Mouse (Mus musculus): ENCODE measurements around the gene Dhx15. TPM values are rescaled to one million over a fixed set of nuclear protein-coding genes. Genes with fewer than 3 reads are reported as not detected.

Gene Dhx15
- polyA plus RNA-seq, 1 experiment from 2014 or later, result 58.5 TPM

DNA sequence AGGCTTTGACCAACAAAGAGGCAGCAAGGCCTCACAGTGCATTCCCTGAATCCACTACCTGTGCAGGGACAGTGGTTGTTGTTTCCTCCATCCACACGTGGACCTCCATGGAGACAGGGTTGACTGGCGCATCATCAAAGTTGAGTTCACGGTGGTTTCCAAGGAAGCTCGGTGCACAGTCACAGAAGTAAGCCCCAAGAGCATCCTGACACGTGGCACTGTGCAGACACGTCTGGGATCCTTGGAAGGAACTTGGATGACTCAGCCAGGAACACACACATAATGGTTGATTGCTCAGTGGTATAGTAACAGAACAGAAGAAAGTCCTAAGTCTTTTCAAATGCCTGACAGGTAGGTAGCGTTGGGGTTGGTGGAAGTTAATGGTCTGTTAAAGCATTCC lies 40.2 kb upstream of the Dhx15 start:
- Histone ChIP-seq H3K9ac (ENCODE audit: low read depth, low read length) (no peak overlapping the region), H3K9me3 (replicated peaks; ENCODE audit: control insufficient read depth, low read length) (no peaks in the 10 kb centered on the region), H3K36me3 (ENCODE audit: control insufficient read depth, insufficient read depth, low read length) (no peaks in the 10 kb centered on the region), H3K4me1 (ENCODE audit: control insufficient read depth, insufficient read depth, low read length) (no peaks in the 10 kb centered on the region), H3K27me3 (ENCODE audit: control insufficient read depth, insufficient read depth, low read length) (no peaks in the 10 kb centered on the region), H3K27ac (ENCODE audit: low read depth, low read length) (no peak overlapping the region), H3K4me3 (ENCODE audit: low read depth, low read length) (no peak overlapping the region), H3K4me2 (no peak overlapping the region)
- no peak for ATAC-seq (replicated peaks; ENCODE audit: insufficient number of reproducible peaks, low FRiP score, low TSS enrichment)
- 83% methylated on average over 7 of the region's 7 CpGs for WGBS (ENCODE audit: insufficient replicate concordance)

DNA sequence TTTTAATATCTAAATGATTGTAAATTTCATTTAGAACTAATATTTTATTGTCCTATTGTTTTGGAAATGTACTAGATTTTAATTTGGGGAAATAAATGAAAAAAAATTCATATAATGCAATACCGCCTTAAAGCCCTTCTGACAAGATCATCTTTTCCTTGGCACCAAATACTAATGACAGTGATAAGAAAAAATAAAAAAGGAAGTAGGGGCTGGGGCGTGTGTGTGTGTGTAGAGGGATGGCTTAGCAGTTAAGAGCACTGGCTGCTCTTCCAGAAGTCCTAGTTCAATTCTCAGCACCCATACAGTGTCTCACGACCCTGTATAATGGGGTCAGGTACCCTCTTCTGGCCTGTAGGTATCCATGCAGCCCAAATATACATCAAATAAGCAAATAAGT lies 36.4 kb upstream of the Dhx15 start:
- Histone ChIP-seq H3K4me3 (ENCODE audit: low read depth, low read length) (no peak overlapping the region), H3K9ac (ENCODE audit: low read depth, low read length) (no peak overlapping the region), H3K4me2 (no peak overlapping the region), H3K9me3 (replicated peaks; ENCODE audit: control insufficient read depth, low read length) (no peaks in the 10 kb centered on the region), H3K27ac (ENCODE audit: low read depth, low read length) (no peak overlapping the region), H3K4me1 (ENCODE audit: control insufficient read depth, insufficient read depth, low read length) (no peaks in the 10 kb centered on the region), H3K36me3 (ENCODE audit: control insufficient read depth, insufficient read depth, low read length) (no peaks in the 10 kb centered on the region), H3K27me3 (ENCODE audit: control insufficient read depth, insufficient read depth, low read length) (no peaks in the 10 kb centered on the region)
- 70% methylated on average over 3 of the region's 3 CpGs for WGBS (ENCODE audit: insufficient replicate concordance)
- no peak for ATAC-seq (replicated peaks; ENCODE audit: insufficient number of reproducible peaks, low FRiP score, low TSS enrichment)

DNA sequence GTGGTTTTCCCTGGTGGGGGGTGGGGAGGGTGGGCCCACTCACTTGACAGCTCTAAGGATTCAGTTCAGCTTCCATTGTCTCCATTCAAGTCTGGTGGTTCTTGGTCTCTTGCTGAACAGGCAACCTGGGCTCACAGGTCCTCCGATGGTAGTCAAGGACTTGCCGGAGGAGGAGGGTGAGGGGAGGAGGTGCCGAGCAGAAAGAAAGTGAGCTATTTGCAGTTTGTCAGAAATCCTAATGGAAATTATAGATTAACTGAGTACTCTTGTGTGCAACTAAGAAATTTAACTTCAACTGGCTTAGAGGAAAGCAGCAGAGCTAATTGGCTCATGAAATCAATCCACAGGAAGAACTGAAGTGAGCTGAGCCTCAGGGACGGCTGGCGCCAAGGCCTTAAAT lies 31.3 kb upstream of the Dhx15 start:
- ATAC-seq (replicated peaks; ENCODE audit: insufficient number of reproducible peaks, low FRiP score, low TSS enrichment), result no peak
- Histone ChIP-seq H3K9ac (ENCODE audit: low read depth, low read length) (no peak overlapping the region), H3K4me1 (ENCODE audit: control insufficient read depth, insufficient read depth, low read length) (peaks cover 17% of the 10 kb centered on the region), H3K27me3 (ENCODE audit: control insufficient read depth, insufficient read depth, low read length) (no peaks in the 10 kb centered on the region), H3K4me3 (ENCODE audit: low read depth, low read length) (no peak overlapping the region), H3K27ac (ENCODE audit: low read depth, low read length) (no peak overlapping the region), H3K36me3 (ENCODE audit: control insufficient read depth, insufficient read depth, low read length) (no peaks in the 10 kb centered on the region), H3K9me3 (replicated peaks; ENCODE audit: control insufficient read depth, low read length) (no peaks in the 10 kb centered on the region), H3K4me2 (no peak overlapping the region)
- WGBS (ENCODE audit: insufficient replicate concordance), result 85% methylated on average over 5 of the region's 5 CpGs

DNA sequence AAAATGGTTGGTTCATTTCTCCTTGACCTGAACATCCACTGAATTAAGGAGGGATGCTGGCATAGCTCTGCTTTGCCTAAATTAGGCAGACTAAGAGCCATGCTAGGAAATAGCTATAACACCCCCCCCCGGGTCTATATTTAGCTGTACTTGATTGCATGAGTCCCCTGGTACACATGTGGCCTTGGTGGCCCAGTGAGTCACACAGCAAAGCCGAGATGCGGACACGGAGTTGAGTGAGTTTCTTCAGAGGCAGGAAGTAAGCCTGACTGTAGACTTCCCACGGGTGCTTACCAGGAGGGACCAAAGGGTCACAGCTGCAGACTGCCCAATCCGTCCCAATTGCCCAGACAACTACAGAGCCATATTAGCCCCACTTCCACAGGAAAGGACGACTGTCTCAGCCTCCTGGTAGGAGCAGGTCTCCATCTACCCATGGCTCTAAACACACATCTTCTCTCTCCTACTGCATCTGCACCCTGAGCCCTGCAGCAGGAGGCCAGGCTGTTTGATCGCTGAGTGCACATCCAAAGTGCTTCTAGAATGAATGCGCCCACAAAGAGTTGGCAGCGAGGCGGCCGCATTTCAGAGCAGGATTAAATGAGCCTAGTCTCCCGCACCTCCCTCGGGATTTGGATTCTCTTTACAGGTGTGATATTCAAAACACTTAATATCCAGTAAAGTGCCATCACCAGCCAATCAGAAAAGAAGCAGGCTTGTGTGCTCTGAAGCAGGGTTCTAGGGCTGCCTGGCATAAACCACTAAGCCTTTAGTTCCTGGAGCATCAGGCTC lies 29.9 kb upstream of the Dhx15 start:
- no peaks in the 10 kb centered on the region for H3K27me3 ChIP-seq (ENCODE audit: control insufficient read depth, insufficient read depth, low read length)
- no peak overlapping the region for H3K4me3 ChIP-seq (ENCODE audit: low read depth, low read length)
- peaks cover 17% of the 10 kb centered on the region for H3K4me1 ChIP-seq (ENCODE audit: control insufficient read depth, insufficient read depth, low read length)
- no peak overlapping the region; the same call in 1 of the 2 replicates for H3K27ac ChIP-seq (ENCODE audit: low read depth, low read length)
- no peak overlapping the region for H3K4me2 ChIP-seq
- no peaks in the 10 kb centered on the region for H3K9me3 ChIP-seq (replicated peaks; ENCODE audit: control insufficient read depth, low read length)
- WGBS (ENCODE audit: insufficient replicate concordance), result 54% methylated on average over 14 of the region's 14 CpGs
- ATAC-seq (replicated peaks; ENCODE audit: insufficient number of reproducible peaks, low FRiP score, low TSS enrichment), result no peak; the same call in 1 of the 2 replicates
- no peaks in the 10 kb centered on the region for H3K36me3 ChIP-seq (ENCODE audit: control insufficient read depth, insufficient read depth, low read length)
- no peak overlapping the region for H3K9ac ChIP-seq (ENCODE audit: low read depth, low read length)

DNA sequence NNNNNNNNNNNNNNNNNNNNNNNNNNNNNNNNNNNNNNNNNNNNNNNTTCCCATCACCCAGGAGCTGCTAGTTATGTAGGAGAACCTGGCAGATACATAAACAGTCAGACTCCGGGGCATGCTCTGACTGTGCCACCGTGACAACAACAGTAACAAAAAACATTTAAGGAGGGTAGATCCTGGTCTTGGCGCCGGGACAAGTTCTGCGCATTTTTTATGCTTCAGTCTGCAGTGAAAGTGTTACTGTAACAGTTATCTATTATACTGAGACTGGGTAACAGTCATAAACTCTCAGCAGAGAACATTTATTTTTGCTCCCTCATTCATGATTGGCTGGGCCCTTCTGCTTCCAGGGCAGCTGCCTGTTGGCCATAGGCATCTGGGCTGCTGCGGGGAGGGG lies 27.9 kb upstream of the Dhx15 start:
- no peak for ATAC-seq (replicated peaks; ENCODE audit: insufficient number of reproducible peaks, low FRiP score, low TSS enrichment)
- H3K4me3 ChIP-seq (ENCODE audit: low read depth, low read length), result no peak overlapping the region
- 63% methylated on average over 6 of the region's 6 CpGs for WGBS (ENCODE audit: insufficient replicate concordance)
- H3K9ac ChIP-seq (ENCODE audit: low read depth, low read length), result no peak overlapping the region
- H3K4me2 ChIP-seq, result peak overlapping the region; percentile 27
- H3K4me1 ChIP-seq (ENCODE audit: control insufficient read depth, insufficient read depth, low read length), result peaks cover 19% of the 10 kb centered on the region
- no peak overlapping the region for H3K27ac ChIP-seq (ENCODE audit: low read depth, low read length)
- H3K9me3 ChIP-seq (replicated peaks; ENCODE audit: control insufficient read depth, low read length), result no peaks in the 10 kb centered on the region
- H3K27me3 ChIP-seq (ENCODE audit: control insufficient read depth, insufficient read depth, low read length), result no peaks in the 10 kb centered on the region
- H3K36me3 ChIP-seq (ENCODE audit: control insufficient read depth, insufficient read depth, low read length), result no peaks in the 10 kb centered on the region

DNA sequence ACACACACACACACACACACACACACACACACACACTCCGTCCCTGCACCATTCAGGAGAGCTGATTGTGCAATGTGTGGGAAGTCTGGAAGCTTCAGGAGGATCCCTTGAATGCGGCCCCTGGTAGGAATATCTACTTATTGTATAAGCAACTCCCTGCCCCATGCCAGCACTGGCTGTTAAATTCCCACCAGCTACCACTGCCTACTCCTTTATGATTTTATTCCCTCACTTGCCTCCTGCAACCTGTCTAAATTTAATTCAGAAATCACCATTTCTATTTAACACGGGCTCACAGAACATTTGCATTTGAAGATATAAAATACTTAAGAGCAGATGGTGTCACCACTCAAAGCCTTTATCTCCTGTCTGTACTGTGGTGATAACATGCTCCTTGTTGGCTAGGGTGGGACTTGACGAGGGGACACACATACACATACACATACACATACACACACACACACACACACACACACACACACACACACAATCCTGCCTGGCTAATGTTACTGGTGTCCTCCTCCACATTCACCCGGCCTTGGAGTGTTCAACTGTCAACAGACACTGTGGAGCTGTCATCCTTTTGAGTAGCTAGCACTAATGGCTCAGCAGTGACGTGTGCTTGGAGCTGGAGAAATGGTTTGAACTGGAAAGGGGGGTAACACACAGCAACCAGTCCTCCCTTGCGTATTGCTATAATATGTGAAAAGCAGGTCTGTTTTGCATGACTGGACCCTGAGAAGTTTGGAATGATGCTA lies 23.0 kb upstream of the Dhx15 start:
- Histone ChIP-seq H3K9me3 (replicated peaks; ENCODE audit: control insufficient read depth, low read length) (no peaks in the 10 kb centered on the region), H3K36me3 (ENCODE audit: control insufficient read depth, insufficient read depth, low read length) (no peaks in the 10 kb centered on the region), H3K4me2 (no peak overlapping the region), H3K27me3 (ENCODE audit: control insufficient read depth, insufficient read depth, low read length) (no peaks in the 10 kb centered on the region), H3K4me3 (ENCODE audit: low read depth, low read length) (no peak overlapping the region), H3K4me1 (ENCODE audit: control insufficient read depth, insufficient read depth, low read length) (peaks cover 10% of the 10 kb centered on the region), H3K9ac (ENCODE audit: low read depth, low read length) (no peak overlapping the region), H3K27ac (ENCODE audit: low read depth, low read length) (no peak overlapping the region)
- ATAC-seq (replicated peaks; ENCODE audit: insufficient number of reproducible peaks, low FRiP score, low TSS enrichment), result peak; percentile 67
- WGBS (ENCODE audit: insufficient replicate concordance), result 36% methylated on average over 7 of the region's 7 CpGs

DNA sequence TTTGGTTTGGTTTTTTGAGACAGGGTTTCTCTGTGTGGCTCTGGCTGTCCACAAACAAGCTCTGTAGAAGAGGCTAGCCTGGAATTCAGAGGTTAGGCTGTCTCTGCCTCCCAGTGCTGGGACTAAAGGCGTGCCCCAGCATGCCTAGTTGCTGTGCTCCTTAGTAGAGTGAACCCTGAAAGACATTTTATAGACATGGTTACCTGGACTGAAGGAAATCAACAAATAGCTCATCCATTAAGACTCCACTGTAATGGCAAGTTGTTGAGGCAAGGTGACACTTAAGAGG lies 810 bp upstream of the Dhx15 start:
- H3K9me3 ChIP-seq (replicated peaks; ENCODE audit: control insufficient read depth, low read length), result no peaks in the 10 kb centered on the region
- H3K27ac ChIP-seq (ENCODE audit: low read depth, low read length), result no peak overlapping the region
- H3K4me1 ChIP-seq (ENCODE audit: control insufficient read depth, insufficient read depth, low read length), result peaks cover 17% of the 10 kb centered on the region
- H3K4me2 ChIP-seq, result peak overlapping the region; percentile 84
- no peaks in the 10 kb centered on the region for H3K36me3 ChIP-seq (ENCODE audit: control insufficient read depth, insufficient read depth, low read length)
- ATAC-seq (replicated peaks; ENCODE audit: insufficient number of reproducible peaks, low FRiP score, low TSS enrichment), result no peak
- 50% methylated on average over 1 of the region's 1 CpGs for WGBS (ENCODE audit: insufficient replicate concordance)
- peak overlapping the region; percentile 98 for H3K4me3 ChIP-seq (ENCODE audit: low read depth, low read length)
- peak overlapping the region; percentile 99 for H3K9ac ChIP-seq (ENCODE audit: low read depth, low read length)
- H3K27me3 ChIP-seq (ENCODE audit: control insufficient read depth, insufficient read depth, low read length), result no peaks in the 10 kb centered on the region

DNA sequence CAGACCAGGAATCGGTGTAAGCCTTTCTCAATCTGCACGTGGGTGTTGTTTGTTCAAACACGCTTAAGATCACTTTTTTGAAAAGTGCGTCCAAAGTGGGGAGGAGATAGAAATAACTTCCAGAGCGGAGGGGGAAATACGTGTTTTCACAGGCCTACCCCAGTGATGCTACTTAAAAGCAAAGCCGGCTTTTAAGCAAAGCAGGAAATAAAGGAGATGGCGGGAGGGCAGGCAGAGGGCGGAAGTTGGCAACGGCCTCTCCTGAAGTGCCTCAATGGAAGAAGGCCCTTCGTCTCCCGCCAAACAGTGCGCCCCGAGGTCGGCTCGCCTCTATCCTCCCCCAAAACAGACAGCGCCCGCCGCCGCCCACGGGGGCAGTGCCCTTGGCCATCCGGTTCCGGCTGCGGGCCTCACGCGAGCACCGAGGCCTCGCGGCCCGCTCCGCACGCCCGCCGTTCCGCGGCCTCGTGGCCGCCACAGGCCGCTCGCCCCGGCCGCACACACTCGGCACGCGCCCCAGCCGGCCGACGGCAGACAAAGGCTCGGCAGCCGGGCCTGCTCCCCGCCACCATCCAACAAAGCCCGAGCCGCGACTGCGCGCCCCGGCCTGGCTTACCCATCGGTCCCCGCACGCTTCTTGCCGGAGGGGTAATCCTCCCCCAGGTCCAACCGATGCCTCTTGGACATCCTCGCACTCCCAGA lies 499 bp downstream of the Dhx15 start:
- peak overlapping the region; percentile 93 for H3K27ac ChIP-seq (ENCODE audit: low read depth, low read length)
- H3K9me3 ChIP-seq (replicated peaks; ENCODE audit: control insufficient read depth, low read length), result no peaks in the 10 kb centered on the region
- peak overlapping the region; percentile 98 for H3K4me3 ChIP-seq (ENCODE audit: low read depth, low read length)
- H3K36me3 ChIP-seq (ENCODE audit: control insufficient read depth, insufficient read depth, low read length), result no peaks in the 10 kb centered on the region
- ATAC-seq (replicated peaks; ENCODE audit: insufficient number of reproducible peaks, low FRiP score, low TSS enrichment), result peak; percentile 71
- H3K4me2 ChIP-seq, result peak overlapping the region; percentile 84
- no peaks in the 10 kb centered on the region for H3K27me3 ChIP-seq (ENCODE audit: control insufficient read depth, insufficient read depth, low read length)
- WGBS (ENCODE audit: insufficient replicate concordance), result under 1% methylated on average over 61 of the region's 63 CpGs
- peaks cover 20% of the 10 kb centered on the region for H3K4me1 ChIP-seq (ENCODE audit: control insufficient read depth, insufficient read depth, low read length)
- peak overlapping the region; percentile 99 for H3K9ac ChIP-seq (ENCODE audit: low read depth, low read length)
